Mouse (Mus musculus) spleen, adult 2 months (tissue): ENCODE measurements at regions not wholly inside any gene's neighbourhood (a gene's known extent, or its start where the extent isn't known, plus 50 kb on each side); places are given as distances from the start of the nearest gene placed in this dataset.

ENCODE experiments used
- CTCF ChIP-seq: fragments of 200-500 bp; IDR thresholded peaks from 2 replicates; pipeline ENCODE4 v1.5.1; 2011; ENCODE audit warnings: mild to moderate bottlenecking, inconsistent platforms; ENCODE audit not compliant: insufficient read depth, insufficient read length, insufficient replicate concordance; ENCODE audit errors: extremely low read depth
- POLR2A ChIP-seq: fragments of 200-500 bp; IDR thresholded peaks from 2 replicates; pipeline ENCODE4 v1.6.1; 2011; ENCODE audit warnings: low read depth, low read length, inconsistent platforms

DNA sequence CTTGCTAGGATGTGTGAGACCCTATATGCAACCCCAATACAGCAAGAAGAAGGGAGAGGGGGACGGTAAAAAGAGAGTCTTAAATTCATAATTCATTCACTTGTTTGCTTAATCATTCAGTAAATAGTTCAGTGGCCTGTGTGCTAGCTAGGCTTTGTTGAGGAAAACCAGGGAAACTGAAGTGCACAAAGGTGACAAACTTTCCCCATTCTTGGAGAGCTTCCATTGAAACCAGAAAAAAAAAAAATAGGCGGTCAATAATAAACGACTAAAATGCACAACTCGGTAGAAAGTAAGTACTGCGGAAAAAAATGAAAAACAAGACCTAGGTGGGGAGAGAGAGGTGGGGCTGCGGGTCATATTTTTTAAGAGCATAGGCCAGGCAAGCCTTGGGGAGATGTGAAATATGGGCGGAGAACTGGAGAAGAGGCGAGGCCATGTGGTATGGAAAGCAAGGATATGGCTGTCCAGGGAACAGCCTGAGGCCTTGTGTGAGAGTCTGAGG is 72.3 kb upstream of the Hes1 start:
- TF ChIP-seq CTCF, result no peak
- TF ChIP-seq POLR2A, result no peak
